Mouse (Mus musculus): ENCODE results near the gene Hormad2.

The Hormad2 gene

DNA sequence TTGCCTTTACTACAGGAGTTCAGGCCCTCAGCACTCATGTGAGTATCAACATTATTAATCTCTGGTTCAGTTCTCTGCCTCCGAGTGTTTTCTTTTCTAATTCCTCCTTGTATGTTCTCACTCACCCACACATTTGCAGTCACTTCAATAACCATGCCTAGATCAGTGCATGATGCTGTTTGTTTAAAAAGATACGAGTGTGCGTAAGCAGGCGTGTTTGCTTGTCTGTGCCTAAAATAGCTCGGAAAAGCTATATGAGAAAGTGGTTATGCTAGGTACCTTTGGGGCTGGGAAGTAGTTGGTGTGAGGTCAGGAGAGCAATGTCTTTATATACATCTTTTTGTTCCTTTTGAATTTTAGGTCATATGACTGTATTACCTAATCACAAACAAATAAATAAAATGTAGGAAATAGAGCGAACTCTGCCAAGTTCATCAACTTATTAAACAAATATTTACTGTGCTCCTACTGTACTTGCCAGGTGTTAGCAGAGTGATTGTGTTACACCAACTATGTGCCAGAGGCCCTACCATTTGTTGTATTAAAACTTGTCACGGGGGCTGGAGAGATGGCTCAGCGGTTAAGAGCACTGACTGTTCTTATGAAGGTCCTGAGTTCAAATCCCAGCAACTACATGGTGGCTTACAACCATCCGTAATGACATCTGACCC lies 100.7 kb downstream of the Hormad2 start:
- DNase-seq (ENCODE audit: low spot score in 2 of 2) = no peak

DNA sequence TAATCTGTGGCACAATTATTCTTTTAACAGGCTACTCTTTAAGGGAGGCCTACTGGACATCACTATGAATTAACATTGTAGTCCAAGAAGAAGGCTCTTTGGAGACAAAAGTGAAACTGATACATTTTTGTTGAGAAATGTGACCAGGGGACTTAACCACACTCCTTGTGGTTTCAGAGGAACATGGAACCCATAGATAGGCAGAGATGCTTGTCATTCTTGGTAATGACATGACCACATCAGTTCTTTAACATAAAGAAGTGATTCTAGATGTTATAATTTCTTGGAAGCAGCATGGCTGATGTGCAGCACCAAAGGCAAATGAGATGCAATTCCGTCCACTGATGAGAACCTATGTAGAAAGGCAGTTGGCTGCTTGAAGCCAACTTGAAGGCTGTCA lies 101.6 kb downstream of the Hormad2 start:
- no peak for DNase-seq (ENCODE audit: low spot score in 2 of 2)

DNA sequence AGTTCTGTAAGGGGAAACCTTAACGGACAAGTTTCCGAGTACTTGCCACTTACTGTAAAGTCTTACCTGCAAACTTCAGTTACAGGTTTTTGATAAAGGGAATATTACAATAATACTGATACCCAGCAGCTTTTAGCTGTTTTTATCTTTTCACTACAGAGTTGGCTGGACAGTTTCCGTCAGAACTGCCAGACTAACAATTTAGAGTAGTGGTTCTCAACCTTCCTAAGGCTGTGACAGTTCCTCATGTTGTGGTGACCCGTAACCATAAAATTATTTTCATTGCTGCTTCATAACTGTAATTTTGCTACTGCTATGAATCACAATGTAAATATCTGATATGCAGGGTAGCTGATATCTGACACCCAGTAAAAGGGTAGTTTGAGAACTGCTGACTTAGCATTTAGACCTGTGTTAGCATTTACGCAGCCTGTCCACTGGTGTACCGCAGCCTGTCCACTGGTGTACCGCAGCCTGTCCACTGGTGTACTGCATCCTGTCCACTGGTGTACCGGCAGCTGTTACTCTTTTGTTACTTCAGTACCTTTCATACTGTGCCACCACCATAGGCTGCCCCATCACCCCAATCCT lies 104.1 kb downstream of the Hormad2 start:
- no peak for DNase-seq (ENCODE audit: low spot score in 2 of 2)

DNA sequence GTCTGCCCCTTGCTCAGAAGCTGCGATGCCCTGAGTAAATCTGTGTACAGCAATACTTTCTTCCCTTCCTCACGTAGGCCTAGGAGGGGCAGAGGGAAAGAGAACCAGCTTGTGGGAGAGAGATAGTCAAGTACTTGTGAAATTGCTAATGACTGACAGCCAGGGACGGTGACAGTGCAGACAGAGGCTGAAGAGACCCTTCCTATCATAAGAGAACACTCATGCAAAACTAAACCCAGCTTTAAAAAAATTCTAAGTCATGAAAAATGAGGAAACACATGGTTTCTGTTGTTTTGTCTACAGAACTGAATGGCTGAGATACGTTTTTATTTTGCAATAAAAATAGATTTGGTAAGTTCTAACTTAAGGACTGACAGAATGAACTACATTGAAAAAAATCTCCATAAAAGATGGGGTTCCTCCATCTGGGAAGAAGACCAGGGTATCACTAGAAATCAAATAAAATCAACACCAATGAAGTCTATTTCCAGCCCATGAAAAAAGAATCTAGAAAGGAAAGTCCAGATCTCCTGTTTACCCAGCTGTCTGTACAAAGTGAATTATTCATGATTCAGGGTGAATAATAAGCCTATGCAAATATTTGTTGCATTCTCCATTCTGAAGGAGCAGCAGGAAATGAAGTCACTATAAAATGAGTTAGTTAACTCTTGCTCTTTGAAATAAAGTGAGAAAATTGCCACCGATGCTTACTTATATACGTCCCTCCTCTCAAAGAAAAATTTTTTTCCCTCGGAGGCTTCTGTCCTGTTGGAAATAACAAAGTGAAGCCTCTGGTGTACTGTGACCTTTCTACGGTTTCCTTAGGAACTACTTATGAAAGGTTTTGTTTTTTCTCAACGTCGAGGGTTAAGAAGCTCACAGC lies 104.9 kb downstream of the Hormad2 start:
- no peak for DNase-seq (ENCODE audit: low spot score in 2 of 2)

DNA sequence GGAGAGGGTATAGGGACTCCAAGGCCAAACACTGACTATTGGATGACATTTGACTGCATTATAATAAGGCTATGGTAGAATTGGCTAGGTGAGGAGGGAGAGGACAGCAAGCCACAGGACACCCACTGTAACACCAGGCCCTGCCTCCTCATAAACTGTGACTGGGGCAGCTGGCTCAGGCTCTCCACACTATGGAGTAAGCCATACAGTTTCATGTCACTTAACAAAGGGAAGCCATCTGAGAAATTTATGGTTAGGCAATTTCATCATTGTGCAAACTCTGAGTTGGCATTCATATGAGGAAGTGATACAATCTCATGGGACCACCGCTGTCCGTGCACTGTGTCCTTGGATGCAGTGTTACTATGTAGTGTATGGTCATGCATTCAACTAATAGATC lies 107.9 kb downstream of the Hormad2 start:
- DNase-seq (ENCODE audit: low spot score in 2 of 2) = no peak

DNA sequence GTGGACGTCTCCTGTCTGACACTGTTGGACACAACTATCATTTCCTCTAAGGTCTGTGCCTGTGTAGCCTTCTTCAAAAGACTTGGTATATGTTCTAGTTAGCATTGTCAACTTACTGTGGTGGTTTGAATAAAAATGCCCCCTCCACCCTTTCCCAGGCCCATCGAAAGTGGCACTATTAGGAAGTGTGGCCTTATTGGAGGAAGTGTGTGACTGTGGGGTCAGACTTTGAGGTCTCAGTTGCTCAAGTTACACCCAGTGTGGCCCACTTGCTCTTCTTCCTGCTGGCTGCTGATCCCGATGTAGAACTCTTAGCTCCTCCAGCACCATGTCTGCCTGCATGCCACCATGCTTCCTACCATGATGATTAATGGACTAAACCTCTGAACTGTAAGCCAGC lies 112.7 kb downstream of the Hormad2 start:
- DNase-seq (ENCODE audit: low spot score in 2 of 2) = no peak

DNA sequence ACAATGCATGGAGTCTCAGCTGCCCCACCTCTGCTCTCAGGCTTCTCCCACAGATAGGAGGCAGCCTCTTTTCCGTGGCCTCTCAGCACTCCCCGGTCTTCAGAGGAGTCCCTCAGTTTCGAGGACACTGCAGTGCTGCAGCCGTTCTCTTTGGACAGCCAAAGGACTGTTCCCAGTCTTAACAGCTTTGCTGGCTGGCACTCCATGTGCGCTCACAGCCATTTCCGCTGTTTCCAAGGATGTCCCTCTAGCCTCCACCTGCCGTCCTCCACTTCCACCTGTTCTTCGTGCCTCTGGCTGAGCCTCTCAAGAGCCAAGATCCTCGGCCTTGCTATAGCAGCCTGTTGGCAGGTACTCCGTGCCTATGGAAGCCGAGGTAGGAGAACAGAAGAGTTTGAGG lies 117.4 kb downstream of the Hormad2 start:
- DNase-seq (ENCODE audit: low spot score in 2 of 2) = no peak

DNA sequence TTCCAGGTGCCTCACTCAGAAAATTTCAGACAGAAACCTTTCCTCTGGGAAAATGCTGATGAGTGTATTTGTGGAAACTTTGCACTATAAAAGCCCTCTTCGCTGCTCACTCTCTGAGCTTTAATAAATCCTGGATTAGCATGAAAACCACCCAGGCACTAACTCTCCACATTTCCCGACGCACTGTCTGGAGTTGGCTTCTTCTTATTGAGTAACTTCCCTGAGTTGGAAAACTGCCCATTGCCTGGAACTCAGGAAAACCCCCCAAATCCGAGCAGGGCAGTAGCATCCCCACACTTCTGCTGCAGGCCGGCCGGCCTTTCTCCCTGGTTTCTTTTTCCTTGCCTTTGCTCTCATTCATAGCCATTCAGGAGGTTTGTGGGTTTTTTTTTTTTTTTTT lies 118.0 kb downstream of the Hormad2 start:
- DNase-seq (ENCODE audit: low spot score in 2 of 2) = no peak

DNA sequence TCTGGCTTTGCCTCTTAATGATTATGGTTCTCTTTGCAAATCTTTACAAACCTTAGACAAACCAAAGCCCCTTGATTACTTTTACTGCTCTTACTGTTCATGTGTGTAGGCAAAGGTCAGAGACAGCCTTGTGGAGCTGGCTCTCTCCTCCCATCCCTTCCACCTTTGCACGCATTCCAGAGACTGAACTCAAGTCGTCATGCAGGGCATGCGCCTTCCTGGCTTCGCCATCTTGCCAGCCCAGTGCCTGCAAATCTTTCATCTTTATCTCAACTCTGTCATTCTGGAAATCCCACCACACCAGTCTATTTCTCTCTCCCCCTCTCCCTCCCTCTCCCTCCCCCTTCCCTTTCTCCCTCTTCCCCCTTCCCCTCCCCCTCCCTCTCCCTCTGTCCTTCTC lies 120.0 kb downstream of the Hormad2 start:
- DNase-seq (ENCODE audit: low spot score in 2 of 2) = no peak

DNA sequence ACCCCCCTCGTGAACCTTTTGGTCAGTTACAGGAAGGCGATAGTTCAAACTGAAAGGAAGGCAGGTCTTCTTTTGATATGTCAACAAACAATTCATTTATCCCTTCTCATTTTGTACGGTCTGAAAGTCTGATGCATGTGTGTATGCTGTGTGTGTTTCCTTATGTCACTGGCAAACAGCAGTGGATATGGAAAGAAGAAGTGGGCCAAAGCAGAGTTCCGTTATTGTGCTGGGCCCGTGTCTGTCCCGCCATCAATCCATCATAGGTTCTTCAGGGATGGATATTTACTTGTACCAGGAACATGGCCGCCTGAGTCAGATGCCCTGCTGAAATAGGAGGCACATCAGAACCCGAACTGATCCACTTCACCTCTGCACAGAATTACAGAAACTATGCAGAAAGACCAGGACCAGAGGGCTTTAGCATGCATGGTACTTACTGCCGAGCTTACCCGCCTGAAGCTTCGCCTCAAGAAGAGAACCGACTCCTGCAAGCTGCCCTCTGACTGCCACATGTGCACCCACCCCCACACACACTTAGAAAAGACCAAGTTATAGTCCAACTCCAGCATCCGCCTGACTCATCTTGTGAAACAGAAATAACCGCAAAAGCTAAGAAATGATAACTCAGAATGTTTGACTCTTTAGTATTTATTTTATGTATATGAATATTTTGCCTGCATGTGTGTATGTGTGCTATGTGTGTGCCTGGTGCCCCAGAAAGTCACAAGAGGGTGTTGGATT lies 121.5 kb downstream of the Hormad2 start:
- DNase-seq (ENCODE audit: low spot score in 2 of 2) = no peak

DNA sequence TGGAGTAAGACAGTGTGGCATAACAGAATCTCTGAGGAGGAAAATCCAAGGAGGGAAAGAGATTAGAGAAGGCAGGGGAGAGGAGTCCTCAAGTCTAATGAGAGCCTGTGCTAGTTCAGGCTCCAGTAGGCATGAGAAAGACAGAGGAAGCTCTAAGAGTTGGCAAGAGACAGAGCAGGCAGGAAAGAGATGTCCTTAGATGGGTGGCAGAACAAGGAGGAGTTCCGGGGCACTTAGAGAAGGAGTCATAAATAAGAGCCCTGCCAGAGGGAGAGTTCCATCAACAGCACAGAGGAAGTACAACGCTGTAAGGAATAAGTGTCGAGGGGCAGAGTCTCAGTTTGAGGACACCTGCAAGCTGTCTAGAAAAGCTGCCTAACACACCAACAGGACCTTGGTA lies 122.9 kb downstream of the Hormad2 start:
- DNase-seq (ENCODE audit: low spot score in 2 of 2) = no peak

DNA sequence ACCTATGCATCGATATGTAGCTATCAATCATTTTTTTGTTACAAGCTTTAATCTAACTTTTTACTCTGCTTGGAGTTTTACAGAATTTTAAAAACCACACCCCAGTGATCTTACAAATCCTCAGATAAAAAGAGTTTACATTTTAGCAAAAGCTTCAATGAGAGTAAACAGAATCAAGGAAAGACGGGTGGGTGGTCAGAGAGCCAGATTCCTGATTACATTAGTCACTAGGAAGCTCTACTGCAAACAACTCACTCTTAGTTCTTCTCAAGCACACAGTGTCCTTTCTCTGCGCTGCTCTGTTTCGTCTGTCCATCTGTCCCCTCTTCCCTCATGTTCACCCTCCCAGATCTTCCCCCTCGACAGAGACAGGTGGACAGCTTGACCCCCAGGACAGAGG lies 123.6 kb downstream of the Hormad2 start:
- no peak for DNase-seq (ENCODE audit: low spot score in 2 of 2)

DNA sequence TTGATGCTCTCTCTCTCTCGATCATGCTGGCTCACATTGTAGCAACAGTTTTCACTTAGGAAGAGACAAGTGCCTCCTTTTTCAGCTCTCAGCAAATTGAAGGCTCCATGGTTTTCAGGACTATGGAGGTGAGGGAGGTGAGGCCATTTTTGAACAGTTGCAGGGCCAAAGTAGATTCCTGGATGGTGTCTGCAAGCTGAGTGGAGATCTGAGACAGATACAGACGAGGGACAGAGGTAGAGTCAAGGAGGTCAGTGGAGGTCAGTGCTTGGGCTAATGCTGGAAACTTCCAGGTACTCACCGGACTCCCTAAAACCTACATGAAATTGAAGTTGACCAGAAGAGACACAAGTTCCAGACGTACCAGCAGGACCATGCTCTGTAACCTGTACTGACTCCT lies 128.7 kb downstream of the Hormad2 start:
- DNase-seq (ENCODE audit: low spot score in 2 of 2) = no peak

DNA sequence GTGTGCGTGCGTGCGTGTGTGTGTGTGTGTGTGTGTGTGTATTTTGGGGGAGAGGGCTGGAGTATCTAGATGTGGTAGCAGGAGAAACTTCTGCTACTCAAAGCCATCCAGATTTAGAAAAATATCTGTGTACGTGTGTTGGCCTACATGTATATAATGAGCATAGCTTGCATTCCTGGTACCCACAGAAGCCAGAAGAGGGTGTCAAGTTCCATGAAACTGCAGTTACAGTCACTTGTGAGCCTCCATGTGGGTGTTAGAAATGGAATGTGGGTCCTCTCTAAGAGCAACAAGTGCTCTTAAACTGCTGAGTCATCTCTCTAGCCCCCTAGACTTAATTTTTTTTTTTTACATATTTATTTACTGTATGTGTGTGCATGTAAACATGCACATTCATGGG lies 130.6 kb downstream of the Hormad2 start:
- DNase-seq (ENCODE audit: low spot score in 2 of 2) = no peak

DNA sequence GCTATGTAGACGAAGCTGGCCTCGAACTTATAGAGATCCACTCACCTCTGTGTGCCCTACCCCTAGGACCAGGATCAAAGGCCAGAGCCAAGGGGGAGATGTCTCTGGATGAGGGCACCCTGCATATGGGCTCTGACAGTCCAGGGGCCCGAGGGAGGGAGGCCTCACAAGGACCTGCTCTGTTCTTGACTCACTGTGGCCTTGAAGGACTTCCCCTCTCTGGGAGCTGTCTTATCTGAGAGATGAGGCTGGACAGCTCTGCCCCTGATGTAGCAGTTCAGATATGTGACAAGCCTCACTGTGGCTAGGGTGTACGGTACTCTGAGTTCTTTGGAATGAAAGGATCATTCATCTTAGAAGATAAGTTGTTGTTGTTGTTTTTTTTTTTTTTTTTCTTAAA lies 131.3 kb downstream of the Hormad2 start:
- DNase-seq (ENCODE audit: low spot score in 2 of 2) = no peak

DNA sequence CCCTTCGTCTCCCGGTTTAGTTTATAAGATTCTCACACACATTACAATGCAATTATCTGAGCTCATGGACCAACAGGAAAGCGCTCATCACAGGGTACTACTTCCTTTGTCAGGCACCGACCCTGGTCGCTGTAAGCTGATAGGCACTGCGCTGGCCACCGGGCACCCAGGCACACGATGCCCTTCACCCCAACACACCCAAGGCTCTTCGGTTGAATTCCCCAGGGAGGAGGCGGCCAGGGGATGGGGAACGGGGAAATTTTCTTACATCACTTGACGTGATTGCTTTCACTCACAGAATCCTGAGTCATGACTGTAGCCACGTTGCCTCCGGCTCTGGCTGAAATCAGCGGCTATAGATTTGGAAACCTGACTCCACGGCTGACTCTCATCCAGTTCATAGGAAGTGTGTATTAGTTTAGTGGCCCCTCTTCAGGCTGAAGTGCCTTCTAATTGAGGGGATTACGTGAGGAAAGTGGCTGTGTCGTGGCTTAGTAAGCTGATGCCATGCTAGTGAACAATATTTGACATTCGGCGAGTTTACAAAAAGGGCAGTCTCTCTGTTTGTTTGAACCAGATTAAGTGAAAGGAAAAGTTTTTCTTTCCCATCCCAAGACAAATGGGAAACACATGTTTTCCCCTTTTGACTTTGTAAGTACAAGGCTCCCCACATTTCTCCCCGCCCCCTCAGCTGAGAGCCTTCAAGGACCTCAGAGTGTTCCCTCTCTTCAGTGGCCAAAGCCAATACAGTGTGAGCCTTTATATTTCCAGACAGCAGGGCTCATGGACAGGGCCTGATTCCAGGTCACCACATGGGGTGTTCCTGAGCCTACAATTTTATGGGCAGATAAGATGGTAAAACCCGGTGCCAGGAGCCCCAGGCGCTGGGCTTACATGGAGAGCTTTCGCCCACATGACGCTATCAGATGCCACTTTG lies 132.1 kb downstream of the Hormad2 start:
- DNase-seq (ENCODE audit: low spot score in 2 of 2) = no peak

DNA sequence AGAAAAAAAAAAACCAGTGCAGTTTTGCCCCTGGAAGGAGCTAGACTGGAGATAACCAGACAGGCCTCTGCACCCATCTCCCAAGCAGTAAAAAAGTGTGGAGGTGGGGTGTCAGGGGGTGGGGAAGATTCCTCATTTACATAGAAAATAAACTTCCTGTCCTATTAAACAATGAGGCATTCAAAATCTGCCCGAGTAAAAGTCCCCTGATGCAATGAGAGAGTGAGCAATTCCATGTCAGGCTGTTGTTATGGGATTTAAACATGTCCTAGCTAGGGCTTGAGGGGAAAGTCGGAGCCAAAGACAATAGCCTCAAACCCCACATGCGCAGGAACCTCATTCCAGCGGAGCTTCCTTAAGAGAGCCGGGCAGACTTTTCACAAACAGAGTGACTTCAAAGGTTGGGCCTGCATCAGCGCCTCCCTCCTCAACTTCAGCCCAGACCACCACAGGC lies 132.8 kb downstream of the Hormad2 start:
- DNase-seq (ENCODE audit: low spot score in 2 of 2) = no peak

DNA sequence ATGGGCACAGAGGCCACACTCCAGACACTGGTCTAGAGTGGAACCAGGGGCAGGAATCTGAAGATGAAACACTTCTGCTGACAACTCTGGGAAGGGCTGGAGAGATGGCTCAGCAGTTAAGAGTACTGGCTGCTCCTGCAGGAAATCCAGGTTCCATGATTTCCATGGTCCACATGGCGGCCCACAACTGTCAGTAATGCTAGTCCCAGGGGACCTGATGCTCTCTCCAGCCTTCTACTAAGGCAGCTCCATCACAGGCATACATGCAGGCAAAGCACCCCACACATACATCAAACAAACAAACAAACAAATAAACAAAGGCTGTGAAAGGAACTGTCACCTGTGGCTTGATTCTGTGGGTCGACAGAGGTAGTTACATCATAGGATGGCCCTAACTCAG lies 134.8 kb downstream of the Hormad2 start:
- no peak for DNase-seq (ENCODE audit: low spot score in 2 of 2)

DNA sequence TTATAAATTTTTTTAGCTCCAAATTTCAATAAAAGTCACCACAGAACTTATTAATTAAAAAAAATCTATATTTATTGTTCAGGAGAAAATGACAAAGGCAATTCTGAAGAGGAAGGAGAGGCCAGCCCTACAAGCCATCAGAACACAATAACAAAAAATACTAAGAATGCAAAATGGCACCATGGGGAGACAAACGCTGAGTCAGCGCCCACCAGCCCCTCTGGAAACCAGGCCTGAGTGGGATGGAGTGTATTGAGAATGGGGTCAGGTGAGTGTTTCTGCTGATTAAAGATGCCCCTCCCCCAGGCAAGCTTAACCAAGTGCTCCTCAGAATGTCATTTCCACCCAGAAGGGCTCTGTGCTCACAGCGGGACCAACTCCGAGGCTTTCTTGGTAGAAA lies 135.8 kb downstream of the Hormad2 start:
- no peak for DNase-seq (ENCODE audit: low spot score in 2 of 2)

DNA sequence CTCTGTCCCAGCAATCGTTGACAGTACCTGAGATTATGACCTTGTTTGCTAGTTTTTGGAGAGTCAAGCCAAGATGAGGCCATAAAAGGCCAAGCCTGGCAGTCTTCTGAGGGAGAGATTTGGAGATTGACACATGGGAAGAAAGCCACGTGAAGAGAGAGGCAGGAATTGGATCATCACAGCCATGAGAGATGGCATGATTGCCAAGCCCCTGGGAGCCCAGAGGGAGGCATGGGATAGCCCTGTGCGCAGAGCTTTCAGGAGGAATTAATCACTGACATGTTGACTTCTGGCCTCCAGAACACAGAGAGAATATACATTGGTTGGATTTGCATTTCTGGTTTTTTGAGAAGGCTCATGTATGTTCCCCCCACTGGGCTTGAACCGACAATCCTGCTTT lies 136.7 kb downstream of the Hormad2 start:
- DNase-seq (ENCODE audit: low spot score in 2 of 2) = no peak

DNA sequence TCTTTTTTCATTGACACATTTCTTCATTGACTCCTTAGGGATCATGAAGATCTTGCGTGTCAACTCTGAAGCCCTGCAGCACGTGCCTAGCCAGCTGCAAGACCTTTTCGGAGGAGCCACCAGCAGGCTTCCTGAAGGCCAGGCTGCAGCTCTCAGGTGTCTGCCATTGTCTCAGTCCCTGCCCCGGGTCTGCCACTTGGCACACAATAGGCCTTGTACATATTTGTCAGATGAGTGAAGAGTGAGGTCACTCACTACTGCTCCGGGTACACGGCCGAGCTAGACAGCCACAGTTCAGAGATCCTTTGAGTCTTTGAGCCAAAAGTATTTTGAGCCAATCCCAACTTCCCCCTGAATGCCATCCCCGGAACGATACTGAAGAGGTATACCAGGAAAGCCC lies 137.9 kb downstream of the Hormad2 start:
- no peak for DNase-seq (ENCODE audit: low spot score in 2 of 2)
